Mouse (Mus musculus) gastrocnemius, postnatal 14 days (tissue): ENCODE measurements around the gene Fam89a. TPM values are rescaled to one million over a fixed set of nuclear protein-coding genes. Genes with fewer than 3 reads are reported as not detected.

Source experiments
- DNase-seq: peaks from one replicate; pipeline ENCODE4 v3.0.0; 2021; ENCODE audit warnings: mixed read lengths
- intact Hi-C: fragments of 180-260 bp; cut with DNase I; formaldehyde crosslinking; loops from one replicate; pipeline ENCODE4 v1.15.1; 2025; ENCODE audit warnings: low total_unique reads
- long read RNA-seq, 2 experiments: library from polyadenylated mRNA; stranded (forward); transcript quantifications; one replicate each; pipeline ENCODE4 v2.0.0; 2021
- total RNA-seq, 2 experiments: library from RNA; stranded (reverse); gene quantifications; 2 replicates each; pipeline ENCODE4 v1.2.3; 2021

Fam89a gene
- under 1 TPM; 0.66 to 1.00 TPM for total RNA-seq
- long read RNA-seq, experiment 1, partial matches to known transcripts = 0 of 1 reads
- long read RNA-seq, experiment 1, other reads (novel, unspliced or antisense) = 0 of 1 reads
- long read RNA-seq, experiment 2 = 0 reads

DNA sequence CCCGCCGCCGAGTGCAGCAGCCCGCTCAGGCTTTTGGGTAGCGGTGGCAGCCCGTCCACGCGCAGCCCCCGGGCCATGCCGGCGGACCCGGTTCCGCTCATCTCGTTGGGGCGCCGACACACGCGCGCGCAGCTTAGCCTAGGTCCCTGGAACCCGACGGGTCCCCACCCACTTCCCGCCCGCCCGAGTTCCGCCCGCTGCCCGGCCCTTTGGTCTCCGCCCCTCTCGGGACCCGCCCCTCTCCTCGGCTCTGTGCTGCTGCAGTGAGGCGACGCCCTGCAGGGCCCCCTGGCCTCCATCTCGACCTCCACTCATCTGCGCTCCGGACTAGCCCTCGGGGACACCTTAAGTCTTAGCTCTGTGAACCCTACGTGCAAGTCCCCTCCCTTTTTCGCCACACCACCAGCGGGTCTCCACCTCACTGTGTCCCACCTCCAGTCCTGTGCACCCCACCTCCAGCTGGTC is at the start of gene Fam89a:
Gene Fam89a (minus strand): TSS at position 124 of the 465 bp plus-strand sequence.
- DNase-seq = peak; percentile 49

DNA sequence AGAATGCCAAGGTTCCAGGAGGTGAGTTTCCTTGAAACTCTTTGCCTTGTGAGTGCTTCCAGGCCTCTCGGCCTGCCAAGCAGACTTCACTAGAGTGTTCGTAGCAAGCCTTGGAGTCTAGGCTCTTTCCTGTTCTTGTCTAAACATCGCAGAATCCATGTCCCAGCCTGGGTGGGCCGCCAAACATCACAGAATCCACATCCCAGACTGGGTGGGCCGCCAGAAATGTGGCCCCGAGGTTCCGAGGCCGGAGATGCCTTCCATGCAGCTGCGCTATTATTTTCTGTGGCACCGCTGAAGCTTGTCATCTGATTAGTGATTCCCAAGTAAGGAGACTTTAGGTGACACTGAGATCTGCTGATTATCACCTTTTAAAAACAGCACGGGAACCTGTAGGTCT is 48.9 kb upstream of the Fam89a start:
- no peak for DNase-seq
- intact Hi-C loops = no loop called here

More for the DNA sequence above, at the start of gene Fam89a:
- intact Hi-C loops = no loop called here

- intact Hi-C loops = loop anchor here (2.0 kb wide), 1 partner anchor 31 kb away; no protein-coding TSS in a partner anchor
- DNase-seq = no peak
Observed at GRCm38 (mm10) chr8:124795781-124796488, 44.3 kb upstream of the Fam89a start.

DNA sequence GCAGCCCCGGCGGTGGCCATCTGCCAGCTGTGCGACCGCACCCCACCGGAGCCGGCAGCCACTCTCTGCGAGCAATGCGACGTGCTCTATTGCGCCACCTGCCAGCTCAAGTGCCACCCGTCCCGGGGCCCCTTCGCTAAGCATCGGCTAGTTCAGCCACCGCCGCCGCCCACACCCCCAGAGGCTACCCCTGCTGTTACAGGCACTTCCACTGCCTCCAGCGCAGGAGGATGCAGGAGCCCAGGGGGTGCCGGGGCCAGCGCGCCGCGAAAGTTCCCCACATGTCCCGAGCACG is 42.8 kb upstream of the Fam89a start:
- DNase-seq = peak; percentile 22
- intact Hi-C loops = no loop called here

- intact Hi-C loops = no loop called here
- peak; percentile 6 for DNase-seq
Observed at GRCm38 (mm10) chr8:124793661-124794485, 42.2 kb upstream of the Fam89a start.

GRCm38 (mm10) chr8:124793172-124793651 is 41.6 kb upstream of the Fam89a start:
- intact Hi-C loops = no loop called here
- peak; percentile 90 for DNase-seq

DNA sequence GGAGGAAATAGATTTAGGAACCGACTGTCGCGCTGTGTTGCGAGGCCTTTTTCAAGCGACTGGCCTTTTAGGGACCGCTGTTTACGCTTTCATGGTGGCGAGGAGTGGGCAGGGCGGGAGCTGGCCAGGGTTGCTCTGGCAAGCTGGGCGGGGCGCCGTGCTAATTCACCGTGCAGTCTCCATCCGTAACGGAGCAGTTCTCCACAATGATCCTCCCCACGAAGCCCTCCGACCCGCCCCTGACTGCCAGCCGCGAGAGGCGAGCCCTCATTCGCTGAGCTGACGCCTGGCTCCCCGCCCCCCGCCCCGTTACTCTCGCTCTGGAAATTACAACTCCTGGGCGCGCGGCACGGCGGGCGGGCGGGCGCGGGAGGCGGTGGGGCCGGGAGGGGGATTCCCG is 41.1 kb upstream of the Fam89a start, which contains the start of gene Trim67:
Gene Trim67 (plus strand): TSS at position 385 of the 400 bp plus-strand sequence.
- intact Hi-C loops = no loop called here
- DNase-seq = peak; percentile 33

DNA sequence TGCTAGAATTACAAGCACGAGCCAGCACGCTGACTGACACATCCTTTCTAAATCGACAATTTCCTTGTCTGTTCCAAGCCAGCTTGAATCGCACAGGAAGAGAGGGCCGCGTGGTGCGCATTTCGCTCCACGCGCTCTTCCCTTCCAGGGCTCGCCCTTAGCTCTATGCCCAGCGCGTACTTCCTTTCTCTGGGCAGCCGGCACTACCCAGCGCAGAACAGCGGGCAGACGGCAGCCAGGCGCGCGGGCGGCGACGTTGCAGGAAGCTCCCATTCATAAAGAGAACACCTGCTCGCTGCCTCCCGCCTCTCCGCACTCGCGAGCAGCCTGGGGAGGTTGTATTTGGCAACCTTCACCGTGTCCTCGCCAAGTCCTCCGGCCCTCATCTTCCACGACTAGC is 40.6 kb upstream of the Fam89a start:
- intact Hi-C loops = no loop called here
- DNase-seq = no peak

- intact Hi-C loops = no loop called here
- no peak for DNase-seq
Observed at GRCm38 (mm10) chr8:124791751-124792150, 40.1 kb upstream of the Fam89a start.

DNA sequence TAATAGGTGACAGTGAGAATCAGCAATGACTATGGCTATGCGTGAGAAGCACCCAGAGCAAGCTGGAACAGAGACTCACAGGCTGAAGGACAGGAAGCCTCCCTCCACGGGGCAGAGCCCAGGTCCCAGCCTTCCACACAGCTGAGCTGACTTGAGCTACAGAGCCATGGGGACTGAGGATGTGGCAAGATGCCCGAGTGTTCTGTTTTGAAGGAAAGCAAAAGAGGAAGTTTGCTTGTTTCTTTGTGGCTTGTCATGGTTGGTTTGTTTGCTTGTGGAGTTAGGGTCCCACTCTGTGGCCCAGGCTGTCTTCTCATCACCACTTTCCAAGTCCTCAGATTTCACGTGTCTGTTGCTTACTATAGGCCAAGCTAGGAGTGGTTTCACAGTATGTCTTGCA is 39.0 kb upstream of the Fam89a start:
- intact Hi-C loops = no loop called here
- DNase-seq = no peak

DNA sequence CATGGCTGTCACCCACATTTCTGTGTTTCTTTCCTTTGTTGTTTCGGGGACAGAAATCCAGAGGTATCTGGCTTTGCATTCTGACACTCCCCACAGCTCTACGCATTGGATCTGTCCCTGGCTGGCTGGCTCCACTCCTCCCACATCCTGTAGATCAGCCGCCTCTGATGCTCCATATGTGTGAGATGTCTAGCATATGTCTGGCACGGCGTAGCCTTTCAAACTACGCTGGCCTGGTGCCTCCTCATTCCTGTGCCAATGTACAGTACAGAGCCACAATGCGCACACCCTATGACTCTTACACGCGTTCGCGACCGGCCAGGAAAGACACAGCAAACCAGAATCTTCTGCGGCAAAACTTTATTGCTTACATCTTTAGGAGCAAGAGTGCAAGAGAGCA is 33.0 kb upstream of the Fam89a start:
- DNase-seq = no peak
- intact Hi-C loops = no loop called here

GRCm38 (mm10) chr8:124783228-124783627 is 31.6 kb upstream of the Fam89a start:
- intact Hi-C loops = no loop called here
- no peak for DNase-seq

GRCm38 (mm10) chr8:124782431-124782830 is 30.8 kb upstream of the Fam89a start:
- DNase-seq = peak; percentile 10
- intact Hi-C loops = no loop called here

GRCm38 (mm10) chr8:124780236-124780635 is 28.6 kb upstream of the Fam89a start:
- intact Hi-C loops = no loop called here
- DNase-seq = peak; percentile 26

- intact Hi-C loops = no loop called here
- peak; percentile 66 for DNase-seq
Observed at GRCm38 (mm10) chr8:124775695-124776094, 24.1 kb upstream of the Fam89a start.

- DNase-seq = no peak
- intact Hi-C loops = no loop called here
Observed at GRCm38 (mm10) chr8:124772389-124772788, 20.8 kb upstream of the Fam89a start.

GRCm38 (mm10) chr8:124763061-124763460 is 11.4 kb upstream of the Fam89a start:
- intact Hi-C loops = no loop called here

DNA sequence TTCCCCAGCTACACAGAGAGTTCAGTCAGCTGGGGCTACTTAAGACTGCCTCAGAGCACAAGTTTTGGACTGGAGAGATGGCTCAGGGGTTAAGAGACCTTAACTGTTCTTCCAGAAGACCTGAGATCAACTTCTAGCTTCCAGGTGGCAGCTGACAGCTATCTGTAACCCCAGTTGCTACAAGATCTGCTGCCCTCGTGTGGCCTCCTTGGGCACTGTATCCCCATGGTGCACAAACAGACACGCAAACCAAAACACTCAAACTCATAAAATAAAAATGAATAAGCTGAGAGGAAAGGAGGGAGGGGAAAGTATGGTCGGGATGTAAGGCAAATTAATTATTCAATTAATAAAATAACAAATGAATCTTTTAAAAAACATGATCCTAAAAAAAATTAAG is 6.9 kb upstream of the Fam89a start:
- intact Hi-C loops = no loop called here

More at GRCm38 (mm10) chr8:124763061-124763460, 11.4 kb upstream of the Fam89a start:
- no peak for DNase-seq

DNA sequence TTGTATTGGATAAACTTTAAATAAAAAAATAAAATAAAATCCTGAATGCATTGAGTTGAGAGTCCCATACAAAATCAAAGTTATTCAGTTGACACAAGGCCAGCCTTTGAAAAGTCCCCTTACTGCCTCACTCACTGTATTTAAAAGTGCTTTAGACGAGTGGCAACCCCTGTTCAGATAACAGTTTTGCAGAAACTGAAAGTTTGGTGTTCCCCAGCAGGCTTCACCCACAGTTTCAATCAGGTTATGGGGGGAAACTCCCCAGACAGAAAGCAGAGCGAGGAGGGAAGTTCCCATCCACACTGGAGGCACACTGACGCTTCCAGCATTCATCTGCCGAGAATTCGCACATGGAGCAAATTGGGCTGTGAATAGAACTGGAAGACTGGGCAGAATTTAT is 5.0 kb upstream of the Fam89a start:
- intact Hi-C loops = no loop called here
- DNase-seq = no peak

More for the DNA sequence above, 6.9 kb upstream of the Fam89a start:
- DNase-seq = no peak

- no peak for DNase-seq
- intact Hi-C loops = no loop called here
Observed at GRCm38 (mm10) chr8:124756153-124756552, 4.5 kb upstream of the Fam89a start.
